Mouse (Mus musculus): ENCODE results near the gene Cd37. TPM values are rescaled to one million over a fixed set of nuclear protein-coding genes. Genes with fewer than 3 reads are reported as not detected.
A peak's percentile ranks its signal among the peaks of the same experiment; 100 is the strongest.

Gene Cd37
- polyA plus RNA-seq, 1 experiment from 2014 or later: 2.4 TPM

GRCm38 (mm10) chr7:45216442-45217183 lies 22.3 kb downstream of the Cd37 start:
- peak; percentile 87 for ATAC-seq (replicated peaks; ENCODE audit: insufficient number of reproducible peaks, insufficient read depth, low FRiP score, low read depth)
- Histone ChIP-seq H3K9ac (peak overlapping the region; percentile 84), H3K4me3 (peak overlapping the region; percentile 63), H3K4me1 (replicated peaks) (peaks cover 33% of the 10 kb centered on the region), H3K27me3 (peaks cover 8% of the 10 kb centered on the region), H3K9me3 (replicated peaks) (no peaks in the 10 kb centered on the region), H3K4me2 (peak overlapping the region; percentile 76), H3K36me3 (peaks cover 38% of the 10 kb centered on the region), H3K27ac (peak overlapping the region; percentile 84)
- WGBS: 1% methylated on average over 13 of the region's 13 CpGs

GRCm38 (mm10) chr7:45215673-45216441 lies 23.1 kb downstream of the Cd37 start, which contains the start of gene Tead2:
TSS of gene Tead2 (plus strand) at chr7:45215753.
- H3K4me2 ChIP-seq: peak within 1 kb of the TSS; percentile 76
- H3K9ac ChIP-seq: peak within 1 kb of the TSS; percentile 84
- peak within 1 kb of the TSS; percentile 84 for H3K27ac ChIP-seq
- H3K36me3 ChIP-seq: peaks cover 30% of the 10 kb centered on the region
- H3K27me3 ChIP-seq: peaks cover 15% of the 10 kb centered on the region
- peak within 1 kb of the TSS; percentile 63 for H3K4me3 ChIP-seq
- under 1% methylated on average over 55 of the region's 55 CpGs for WGBS
- peak; percentile 65 for ATAC-seq (replicated peaks; ENCODE audit: insufficient number of reproducible peaks, insufficient read depth, low FRiP score, low read depth)
- no peaks in the 10 kb centered on the region for H3K9me3 ChIP-seq (replicated peaks)
- H3K4me1 ChIP-seq (replicated peaks): peaks cover 39% of the 10 kb centered on the region

GRCm38 (mm10) chr7:45213708-45214107 lies 25.2 kb downstream of the Cd37 start:
- WGBS: 72% methylated on average over 5 of the region's 5 CpGs
- Histone ChIP-seq H3K9ac (no peak overlapping the region), H3K27me3 (peaks cover 26% of the 10 kb centered on the region), H3K4me3 (no peak overlapping the region), H3K36me3 (peaks cover 11% of the 10 kb centered on the region; the same call in 1 of the 2 replicates), H3K4me2 (no peak overlapping the region), H3K4me1 (replicated peaks) (peaks cover 33% of the 10 kb centered on the region), H3K27ac (no peak overlapping the region), H3K9me3 (replicated peaks) (no peaks in the 10 kb centered on the region)
- no peak for ATAC-seq (replicated peaks; ENCODE audit: insufficient number of reproducible peaks, insufficient read depth, low FRiP score, low read depth)

- Histone ChIP-seq H3K36me3 (no peaks in the 10 kb centered on the region), H3K4me2 (no peak overlapping the region), H3K27ac (no peak overlapping the region), H3K4me1 (replicated peaks) (peaks cover 22% of the 10 kb centered on the region), H3K9me3 (replicated peaks) (no peaks in the 10 kb centered on the region), H3K27me3 (peaks cover 26% of the 10 kb centered on the region), H3K4me3 (no peak overlapping the region), H3K9ac (no peak overlapping the region)
- 72% methylated on average over 7 of the region's 7 CpGs for WGBS
- no peak for ATAC-seq (replicated peaks; ENCODE audit: insufficient number of reproducible peaks, insufficient read depth, low FRiP score, low read depth)
Measured at GRCm38 (mm10) chr7:45212356-45212755, 26.6 kb downstream of the Cd37 start.

- Histone ChIP-seq H3K27me3 (peaks cover 26% of the 10 kb centered on the region), H3K9me3 (replicated peaks) (no peaks in the 10 kb centered on the region), H3K4me3 (peak within 1 kb of the TSS; percentile 16), H3K9ac (no peak within 1 kb of the TSS; the same call in 1 of the 2 replicates), H3K36me3 (no peaks in the 10 kb centered on the region), H3K4me2 (peak within 1 kb of the TSS; percentile 52), H3K4me1 (replicated peaks) (peaks cover 17% of the 10 kb centered on the region), H3K27ac (no peak within 1 kb of the TSS)
- 5% methylated on average over 17 of the region's 17 CpGs for WGBS
- ATAC-seq (replicated peaks; ENCODE audit: insufficient number of reproducible peaks, insufficient read depth, low FRiP score, low read depth): no peak
Measured at GRCm38 (mm10) chr7:45211851-45212251, 27.1 kb downstream of the Cd37 start, which contains the start of gene Dkkl1. TSS of gene Dkkl1 (minus strand) at chr7:45212147.

- Histone ChIP-seq H3K36me3 (no peaks in the 10 kb centered on the region), H3K9ac (no peak overlapping the region), H3K27ac (no peak overlapping the region), H3K4me3 (0 out of 2 replicates have a peak overlapping the region, but pooled peaks have one; percentile 16), H3K27me3 (peaks cover 26% of the 10 kb centered on the region), H3K9me3 (replicated peaks) (no peaks in the 10 kb centered on the region), H3K4me1 (replicated peaks) (peaks cover 13% of the 10 kb centered on the region), H3K4me2 (peak overlapping the region; percentile 52)
- WGBS: 41% methylated on average over 10 of the region's 10 CpGs
- ATAC-seq (replicated peaks; ENCODE audit: insufficient number of reproducible peaks, insufficient read depth, low FRiP score, low read depth): no peak
Measured at GRCm38 (mm10) chr7:45211070-45211469, 27.8 kb downstream of the Cd37 start.

GRCm38 (mm10) chr7:45208260-45208659 lies 30.7 kb downstream of the Cd37 start:
- Histone ChIP-seq H3K4me2 (no peak overlapping the region), H3K27me3 (peaks cover 26% of the 10 kb centered on the region), H3K4me1 (replicated peaks) (peaks cover 13% of the 10 kb centered on the region; the same call in 1 of the 2 replicates), H3K9me3 (replicated peaks) (no peaks in the 10 kb centered on the region), H3K4me3 (no peak overlapping the region), H3K36me3 (no peaks in the 10 kb centered on the region), H3K27ac (no peak overlapping the region), H3K9ac (no peak overlapping the region)
- ATAC-seq (replicated peaks; ENCODE audit: insufficient number of reproducible peaks, insufficient read depth, low FRiP score, low read depth): no peak
- 80% methylated on average over 6 of the region's 6 CpGs for WGBS

- H3K36me3 ChIP-seq: no peaks in the 10 kb centered on the region
- 8% methylated on average over 44 of the region's 44 CpGs for WGBS
Measured at GRCm38 (mm10) chr7:45204380-45205143, 34.4 kb downstream of the Cd37 start, which contains the start of gene Ccdc155. TSS of gene Ccdc155 (minus strand) at chr7:45204892.

GRCm38 (mm10) chr7:45202654-45203053 lies 36.3 kb downstream of the Cd37 start:
- H3K36me3 ChIP-seq: no peaks in the 10 kb centered on the region
- WGBS: 25% methylated on average over 9 of the region's 10 CpGs
- H3K9ac ChIP-seq: no peak overlapping the region
- peak overlapping the region; percentile 31 for H3K27ac ChIP-seq
- no peak overlapping the region for H3K4me3 ChIP-seq
- peaks cover 6% of the 10 kb centered on the region; the same call in 1 of the 2 replicates for H3K4me1 ChIP-seq (replicated peaks)
- H3K27me3 ChIP-seq: 0 out of 2 replicates have a peak, but pooled peaks cover 5% of the 10 kb centered on the region
- no peak for ATAC-seq (replicated peaks; ENCODE audit: insufficient number of reproducible peaks, insufficient read depth, low FRiP score, low read depth)
- H3K9me3 ChIP-seq (replicated peaks): no peaks in the 10 kb centered on the region
- no peak overlapping the region for H3K4me2 ChIP-seq

More at GRCm38 (mm10) chr7:45204380-45205143, 34.4 kb downstream of the Cd37 start, which contains the start of gene Ccdc155:
- Histone ChIP-seq H3K4me1 (replicated peaks) (peaks cover 4% of the 10 kb centered on the region; the same call in 1 of the 2 replicates), H3K27ac (no peak within 1 kb of the TSS), H3K27me3 (no peaks in the 10 kb centered on the region), H3K9me3 (replicated peaks) (no peaks in the 10 kb centered on the region), H3K4me2 (peak within 1 kb of the TSS; percentile 64), H3K4me3 (peak within 1 kb of the TSS; percentile 49), H3K9ac (peak within 1 kb of the TSS; percentile 12; the same call in 1 of the 2 replicates)
- peak; percentile 88 for ATAC-seq (replicated peaks; ENCODE audit: insufficient number of reproducible peaks, insufficient read depth, low FRiP score, low read depth)

GRCm38 (mm10) chr7:45198961-45199360 lies 40.0 kb downstream of the Cd37 start:
- H3K27me3 ChIP-seq: peaks cover 27% of the 10 kb centered on the region
- peaks cover 11% of the 10 kb centered on the region for H3K4me1 ChIP-seq (replicated peaks)
- H3K36me3 ChIP-seq: no peaks in the 10 kb centered on the region
- H3K4me2 ChIP-seq: no peak overlapping the region
- H3K27ac ChIP-seq: no peak overlapping the region
- H3K4me3 ChIP-seq: no peak overlapping the region
- WGBS: 73% methylated on average over 11 of the region's 11 CpGs
- no peak for ATAC-seq (replicated peaks; ENCODE audit: insufficient number of reproducible peaks, insufficient read depth, low FRiP score, low read depth)
- no peaks in the 10 kb centered on the region for H3K9me3 ChIP-seq (replicated peaks)
- no peak overlapping the region for H3K9ac ChIP-seq

Data from heart, embryonic 15.5 days (tissue).